Mouse (Mus musculus): ENCODE measurements around the gene Gli1.

DNA sequence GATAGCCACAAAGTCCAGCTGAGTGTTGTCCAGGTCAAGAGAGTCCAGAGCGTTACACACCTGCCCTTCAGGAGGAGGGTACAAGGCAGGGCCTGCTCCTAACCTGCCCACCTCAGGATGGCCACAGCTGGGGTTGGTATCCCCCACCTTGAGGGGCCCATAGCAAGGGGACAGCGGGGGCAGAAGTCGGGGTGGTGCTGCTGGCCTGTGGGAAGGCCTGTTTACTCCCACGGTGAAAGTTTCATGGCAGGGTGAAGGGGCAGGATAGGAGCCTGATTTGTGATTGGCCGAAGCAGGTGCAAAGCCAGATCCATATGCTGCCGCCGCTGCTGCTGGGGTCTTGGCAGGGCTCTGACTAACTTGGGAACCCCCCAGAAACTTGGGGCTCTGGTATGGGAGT, 11.6 kb downstream of the Gli1 start:
- TF ChIP-seq EP300 (IDR thresholded peaks at IDR 0.05; ENCODE audit: insufficient read depth, low read depth, low read length): no peak
- TF ChIP-seq CTCF (IDR thresholded peaks at IDR 0.05; ENCODE audit: low read depth, low read length): no peak
